Mouse (Mus musculus) stomach, postnatal 0 days (tissue): ENCODE results near the gene Ptk6.

ENCODE experiments used
- CTCF ChIP-seq: IDR thresholded peaks from 2 replicates; pipeline ENCODE4 v1.5.1; 2016; ENCODE audit warnings: antibody characterized with exemption, low read depth, mild to moderate bottlenecking, moderate library complexity
- EP300 ChIP-seq: optimal IDR thresholded peaks from 2 replicates; pipeline ENCODE3; 2016; ENCODE audit warnings: antibody characterized with exemption

GRCm38 (mm10) chr2:181193044-181193443, 9.5 kb downstream of the Ptk6 start:
- TF ChIP-seq CTCF, result no peak
- TF ChIP-seq EP300, result no peak
